Mouse (Mus musculus) intestine, embryonic 14.5 days (tissue): ENCODE results near the gene Olfr382. TPM values are rescaled to one million over a fixed set of nuclear protein-coding genes. Genes with fewer than 3 reads are reported as not detected.
"Not testable (repeated sequence)": the region's sequence is repeated elsewhere in the genome, so short reads cannot be mapped to it uniquely, and the experiment has no call there.

ENCODE experiments used
- ATAC-seq: fragments of 200-750 bp; cut with Nextera tagmentation; replicated peaks from 2 replicates; pipeline ENCODE4 v1.8.0; 2017; ENCODE audit warnings: low read depth, moderate number of reproducible peaks, moderate TSS enrichment, moderate library complexity; ENCODE audit not compliant: low FRiP score, low TSS enrichment
- DNase-seq: peaks from one replicate; pipeline ENCODE4 v3.0.0-alpha.2; 2018; ENCODE audit warnings: low spot score
- H3K27ac ChIP-seq: fragments of 300-500 bp; sonication (generic); 2 replicates; pipeline ENCODE4 v1.5.1; 2014; ENCODE audit warnings: low read depth, mild to moderate bottlenecking, control low read depth
- H3K27me3 ChIP-seq: fragments of 300-500 bp; sonication (generic); replicated peaks from 2 replicates; pipeline ENCODE4 v1.6.1; 2014; ENCODE audit warnings: low read length, control low read depth; ENCODE audit not compliant: control insufficient read depth, insufficient read depth
- H3K36me3 ChIP-seq: fragments of 300-500 bp; sonication (generic); 2 replicates; pipeline ENCODE4 v1.6.1; 2014; ENCODE audit warnings: low read length, control low read depth; ENCODE audit not compliant: control insufficient read depth, insufficient read depth
- H3K4me1 ChIP-seq: fragments of 300-500 bp; sonication (generic); replicated peaks from 2 replicates; pipeline ENCODE4 v1.6.1; 2014; ENCODE audit warnings: low read length, control low read depth, mixed read lengths; ENCODE audit not compliant: control insufficient read depth, insufficient read depth
- H3K4me2 ChIP-seq: fragments of 300-500 bp; sonication (generic); 2 replicates; pipeline ENCODE4 v1.6.1; 2014; ENCODE audit warnings: low read length
- H3K4me3 ChIP-seq: fragments of 300-500 bp; sonication (generic); 2 replicates; pipeline ENCODE4 v1.5.1; 2014; ENCODE audit warnings: low read depth, low read length, control low read depth, mixed read lengths
- H3K9ac ChIP-seq: fragments of 300-500 bp; sonication (generic); 2 replicates; pipeline ENCODE4 v1.6.1; 2014; ENCODE audit warnings: mild to moderate bottlenecking, low read length
- H3K9me3 ChIP-seq: fragments of 300-500 bp; sonication (generic); 2 replicates; pipeline ENCODE4 v1.6.1; 2016; ENCODE audit warnings: low read length, control low read depth; ENCODE audit not compliant: control insufficient read depth
- WGBS: fragments of 180-500 bp; shearing (Covaris S2); extraction: QIAGEN DNeasy Blood & Tissue Kit; methylation state at CpG from one replicate; pipeline ENCODE4 v1.1.7; 2014; 5-methylcytosine and 5-hydroxymethylcytosine counted together
- polyA plus RNA-seq: library from polyadenylated mRNA; unstranded; fragments of >200 nt; fragmentation: Nextera tagmentation; extraction: Ambion mirVana; gene quantifications from 2 replicates; pipeline ENCODE4 v1.2.1, GENCODE M21; 2014

Gene Olfr382
- polyA plus RNA-seq, result not detected in 2 replicates

DNA sequence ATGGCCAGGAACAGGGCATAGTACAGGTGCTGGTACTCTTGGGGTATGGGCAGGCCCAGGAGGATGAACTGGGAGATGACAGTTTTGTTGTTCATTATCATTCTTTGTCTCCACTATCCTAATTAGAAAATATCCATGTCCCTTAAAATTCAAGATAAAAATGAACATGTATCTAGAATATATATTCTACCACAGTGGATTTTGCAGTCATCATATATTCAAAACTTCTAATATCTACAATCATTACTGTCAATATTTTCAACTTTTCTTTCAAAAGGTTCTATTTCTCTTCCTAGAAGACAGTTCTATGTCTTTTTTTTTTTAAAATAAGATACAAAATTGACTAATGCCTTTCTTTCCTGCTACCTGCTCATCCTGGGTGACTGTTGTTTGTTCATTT lies at the start of gene Olfr382:
Gene Olfr382 (minus strand): TSS at position 101 of the 400 bp plus-strand sequence.
- H3K4me2 ChIP-seq, result no peak within 1 kb of the TSS
- no peak within 1 kb of the TSS for H3K27ac ChIP-seq
- H3K9ac ChIP-seq, result no peak within 1 kb of the TSS
- no peak for DNase-seq
- no peak for ATAC-seq
- H3K27me3 ChIP-seq, result no peaks in the 10 kb centered on the region
- H3K4me3 ChIP-seq, result no peak within 1 kb of the TSS
- H3K36me3 ChIP-seq, result no peaks in the 10 kb centered on the region
- no peaks in the 10 kb centered on the region for H3K4me1 ChIP-seq
- H3K9me3 ChIP-seq, result no peaks in the 10 kb centered on the region

DNA sequence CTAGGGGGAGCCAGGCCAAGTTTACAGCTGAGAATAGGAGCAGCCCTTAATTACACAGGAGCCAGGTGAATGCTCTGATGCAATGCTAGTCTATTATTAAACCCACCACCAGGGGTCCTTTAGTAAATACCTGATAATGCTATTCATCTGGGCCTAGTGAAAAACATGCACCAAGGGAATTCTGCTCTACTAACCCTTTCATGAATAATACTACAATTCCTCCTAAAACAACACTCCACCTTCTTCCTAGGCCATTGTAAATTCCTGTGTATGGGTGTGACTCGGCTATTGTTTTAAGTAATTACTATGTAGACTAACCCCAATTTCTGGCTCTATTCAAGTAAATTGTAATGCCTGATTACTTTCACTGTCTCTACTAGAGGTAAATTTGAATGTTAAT lies 12.0 kb upstream of the Olfr382 start:
- not testable (repeated sequence) for H3K9ac ChIP-seq, H3K27ac ChIP-seq, H3K27me3 ChIP-seq, DNase-seq, H3K9me3 ChIP-seq, H3K36me3 ChIP-seq, H3K4me2 ChIP-seq, ATAC-seq, H3K4me3 ChIP-seq, H3K4me1 ChIP-seq
- WGBS, result 81% methylated on average over 1 of the region's 1 CpGs

DNA sequence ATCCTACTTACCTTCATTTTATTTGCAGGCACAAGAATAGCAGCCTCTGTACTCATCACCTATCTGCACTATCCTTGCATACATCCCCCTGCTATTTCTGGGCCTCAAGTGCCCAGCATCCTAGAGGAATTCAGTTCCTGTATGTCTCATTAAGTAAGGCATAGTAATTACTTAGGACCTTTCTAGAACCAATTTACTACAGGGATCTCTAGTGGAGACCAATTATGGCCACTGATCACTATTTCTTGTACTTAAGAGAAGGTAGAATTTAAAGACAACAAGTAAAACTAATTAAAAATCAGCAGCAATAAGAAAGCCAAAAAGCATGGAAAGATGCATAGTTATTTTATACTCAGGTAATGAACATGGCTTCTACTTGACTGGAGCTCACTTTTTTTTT lies 25.5 kb downstream of the Olfr382 start, which contains the start of gene Olfr381:
Gene Olfr381 (minus strand): TSS at position 101 of the 400 bp plus-strand sequence.
- no peak within 1 kb of the TSS for H3K27ac ChIP-seq
- H3K4me3 ChIP-seq, result no peak within 1 kb of the TSS
- no peak within 1 kb of the TSS for H3K4me2 ChIP-seq
- ATAC-seq (no peak), DNase-seq (no peak)
- no peaks in the 10 kb centered on the region for H3K36me3 ChIP-seq
- H3K4me1 ChIP-seq, result no peaks in the 10 kb centered on the region
- no peak within 1 kb of the TSS for H3K9ac ChIP-seq
- no peaks in the 10 kb centered on the region for H3K9me3 ChIP-seq
- H3K27me3 ChIP-seq, result no peaks in the 10 kb centered on the region

Other genes starting within 250 kb of the Olfr382 start
- gene Trpv3, start 249.8 kb downstream of the Olfr382 start, polyA plus RNA-seq, result 0.08 and 0.15 TPM in 2 replicates
- gene Aspa, start 187.6 kb downstream of the Olfr382 start, polyA plus RNA-seq, result 0.38 TPM in 2 replicates
- gene Gm49340, start 187.5 kb downstream of the Olfr382 start, polyA plus RNA-seq, result not detected in 2 replicates
- gene Spata22, start 187.5 kb downstream of the Olfr382 start, polyA plus RNA-seq, result not detected in 2 replicates
- not detected in 2 replicates for gene Olfr20, start 166.4 kb downstream of the Olfr382 start, polyA plus RNA-seq
- gene Olfr376, start 146.0 kb downstream of the Olfr382 start, polyA plus RNA-seq, result not detected in 2 replicates
- gene Olfr1, start 117.6 kb downstream of the Olfr382 start, polyA plus RNA-seq, result not detected in 2 replicates
- not detected in 2 replicates for gene Olfr378, start 88.7 kb downstream of the Olfr382 start, polyA plus RNA-seq
- gene Olfr380, start 59.7 kb downstream of the Olfr382 start, polyA plus RNA-seq, result not detected in 2 replicates
- not detected in 2 replicates for gene Olfr381, start 25.6 kb downstream of the Olfr382 start, polyA plus RNA-seq
- not detected in 2 replicates for gene Olfr385, start 75.8 kb upstream of the Olfr382 start, polyA plus RNA-seq
- gene Olfr384, start 81.4 kb upstream of the Olfr382 start, polyA plus RNA-seq, result not detected in 2 replicates
- not detected in 2 replicates for gene Zfp735, start 171.6 kb upstream of the Olfr382 start, polyA plus RNA-seq